Mouse (Mus musculus) ES-E14 (cell line): Measurements from ENCODE around the gene Reep1. TPM values are rescaled to one million over a fixed set of nuclear protein-coding genes. Genes with fewer than 3 reads are reported as not detected.

ENCODE experiments used
- DNase-seq: peaks from one replicate; pipeline ENCODE4 v3.0.0-alpha.2; 2013; ENCODE audit warnings: low read depth, low spot score
- H3K27ac ChIP-seq: 2 replicates; pipeline ENCODE4 v1.5.1; 2012; ENCODE audit warnings: low read depth, mild to moderate bottlenecking, low read length, moderate library complexity, mixed read lengths; ENCODE audit not compliant: poor library complexity, insufficient read depth, severe bottlenecking
- H3K36me3 ChIP-seq: 2 replicates; pipeline ENCODE4 v1.6.1; 2012; ENCODE audit warnings: mild to moderate bottlenecking, low read length, moderate library complexity, mixed read lengths; ENCODE audit not compliant: control insufficient read depth, poor library complexity, insufficient read depth, severe bottlenecking
- H3K4me1 ChIP-seq, 2 experiments: fragments of 150-350 bp in 1 of 2; sonication (generic) in 1 of 2; 2 replicates each; pipeline ENCODE4 v1.6.1; 2012; ENCODE audit warnings: low read length in 2 of 2, mild to moderate bottlenecking in 1 of 2, mixed read lengths in 1 of 2; ENCODE audit not compliant: control insufficient read depth in 2 of 2, insufficient read depth in 2 of 2, poor library complexity in 1 of 2
- H3K4me3 ChIP-seq, 2 experiments: fragments of 150-350 bp in 1 of 2; sonication (generic) in 1 of 2; 2 replicates each; pipeline ENCODE4 v1.5.1; 2012; ENCODE audit warnings: low read length in 2 of 2, low read depth in 1 of 2, mild to moderate bottlenecking in 1 of 2, mixed read lengths in 1 of 2; ENCODE audit not compliant: insufficient read depth in 1 of 2, poor library complexity in 1 of 2, severe bottlenecking in 1 of 2
- H3K9ac ChIP-seq: 2 replicates; pipeline ENCODE4 v1.6.1; 2012; ENCODE audit warnings: low read depth, mild to moderate bottlenecking, low read length, mixed read lengths; ENCODE audit not compliant: poor library complexity, insufficient read depth, severe bottlenecking
- H3K9me3 ChIP-seq: fragments of 150-350 bp; sonication (generic); 2 replicates; pipeline ENCODE4 v1.6.1; 2012; ENCODE audit warnings: low read depth, mild to moderate bottlenecking, low read length; ENCODE audit not compliant: control insufficient read depth, insufficient read depth
- CHD2 ChIP-seq: IDR thresholded peaks from 2 replicates; pipeline ENCODE4 v1.6.1; 2014; ENCODE audit warnings: mild to moderate bottlenecking, low read depth, low read length, inconsistent platforms
- HCFC1 ChIP-seq: IDR thresholded peaks from 2 replicates; pipeline ENCODE4 v1.6.1; 2012; ENCODE audit warnings: low read length, inconsistent platforms, borderline replicate concordance; ENCODE audit not compliant: insufficient read depth
- MAFK ChIP-seq: IDR thresholded peaks from 2 replicates; pipeline ENCODE4 v1.6.1; 2014; ENCODE audit warnings: mild to moderate bottlenecking, low read depth, low read length, inconsistent platforms; ENCODE audit not compliant: insufficient read depth
- ZC3H11A ChIP-seq: IDR thresholded peaks from 2 replicates; pipeline ENCODE4 v1.6.1; 2012; ENCODE audit warnings: low read depth, mild to moderate bottlenecking, inconsistent platforms, low read length, borderline replicate concordance
- ZNF384 ChIP-seq: IDR thresholded peaks from 2 replicates; pipeline ENCODE4 v1.6.1; 2012; ENCODE audit warnings: low read depth, low read length, inconsistent platforms
- in situ Hi-C, 2 experiments: fragments of 600-800 bp; cut with MboI; formaldehyde crosslinking; loops; one replicate each; pipeline ENCODE4 v1.15.1; 2025; ENCODE audit warnings: low sequenced_read_pairs in 2 of 2, inconsistent platforms in 1 of 2; ENCODE audit not compliant: unreplicated experiment in 2 of 2
- total RNA-seq: library from RNA; depleted of rRNA; stranded (reverse); fragments of 300-350 nt; gene quantifications from 2 replicates; pipeline ENCODE4 v1.2.3, GENCODE M21; 2012; rRNA removed

The Reep1 gene
- total RNA-seq = 6.9 and 8.9 TPM in 2 replicates

DNA sequence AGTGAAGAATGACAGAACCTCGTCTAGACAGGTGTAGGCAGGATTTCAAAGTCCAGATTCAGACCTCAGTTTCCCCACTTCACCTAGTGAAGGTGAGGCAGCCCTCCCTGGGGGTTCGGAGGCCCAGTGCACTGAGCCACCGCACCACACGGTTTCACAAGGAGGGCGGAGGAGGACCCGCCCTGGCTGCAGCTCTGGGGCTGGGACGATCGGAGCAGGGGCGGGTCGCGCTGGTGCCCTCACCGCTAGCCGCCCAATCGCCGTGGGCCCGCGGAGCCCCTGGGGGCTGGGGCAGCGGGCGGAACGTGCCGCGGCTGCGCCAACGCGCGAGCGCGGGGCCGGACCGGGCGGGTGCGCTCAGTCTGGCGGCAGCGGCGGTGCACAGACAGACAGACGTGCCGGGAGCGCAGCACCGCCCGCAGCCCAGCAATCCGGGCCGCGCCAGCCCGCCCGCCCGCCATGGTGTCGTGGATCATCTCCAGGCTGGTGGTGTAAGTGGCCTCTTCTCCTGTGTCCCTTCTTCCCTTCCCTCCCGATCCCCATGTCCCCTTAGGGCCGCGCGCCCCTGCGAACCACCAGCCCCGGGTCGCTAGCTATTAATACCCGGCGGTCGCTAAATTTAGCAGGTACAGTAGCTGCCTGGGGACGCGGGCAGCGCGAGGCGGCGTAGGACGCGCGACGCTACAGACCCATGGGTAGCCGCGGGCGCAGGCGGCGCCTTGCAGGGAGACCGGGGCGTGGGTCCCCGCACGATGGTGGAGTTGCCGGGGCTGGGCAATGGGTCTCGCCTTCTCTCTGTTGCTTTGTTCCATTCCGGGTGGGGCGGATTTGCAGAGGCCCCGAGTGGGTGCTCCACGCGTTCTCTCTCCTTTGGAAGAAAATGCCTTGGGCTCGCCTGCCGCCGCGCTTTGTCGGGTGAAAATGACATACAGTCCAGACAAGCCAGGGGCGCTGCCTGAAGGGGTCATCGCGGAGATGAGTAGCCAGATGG, at the start of gene Reep1:
Gene Reep1, plus strand, starts transcription at position 51 of the 991 bp plus-strand sequence.
- Histone ChIP-seq H3K36me3 (no peaks in the 10 kb centered on the region), H3K9me3 (no peaks in the 10 kb centered on the region), H3K9ac (peak within 1 kb of the TSS; percentile 76), H3K4me1 (no peaks in the 10 kb centered on the region), H3K4me3 (peak within 1 kb of the TSS; percentile 84 to 91), H3K27ac (no peak within 1 kb of the TSS)
- TF ChIP-seq CHD2 (no peak), HCFC1 (no peak), ZNF384 (no peak), ZC3H11A (no peak), MAFK (no peak)
- in situ Hi-C loops = no loop called here
- DNase-seq = peak; percentile 26

DNA sequence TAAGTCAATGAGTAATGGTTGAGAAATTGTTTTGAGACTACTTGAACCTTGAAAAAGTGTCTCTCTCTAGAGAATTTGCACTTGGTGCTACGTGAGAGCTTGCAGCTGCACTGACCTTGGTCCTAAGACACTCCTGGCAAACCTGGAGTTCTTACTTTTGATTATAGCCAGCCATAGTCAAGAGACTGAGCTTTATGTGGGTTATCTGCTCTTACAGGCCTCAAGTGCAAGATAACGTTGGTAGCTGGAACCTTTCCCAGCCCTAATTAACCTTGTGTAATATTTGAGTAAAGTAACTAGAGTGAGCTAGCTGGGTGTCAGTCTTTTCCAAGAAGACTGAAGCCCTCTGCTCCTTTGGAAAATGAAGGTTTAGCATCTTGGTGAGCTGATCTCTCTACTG, 49.1 kb upstream of the Reep1 start:
- no peaks in the 10 kb centered on the region for H3K4me1 ChIP-seq
- H3K9ac ChIP-seq = no peak overlapping the region
- TF ChIP-seq HCFC1 = no peak
- no peak for TF ChIP-seq CHD2
- TF ChIP-seq MAFK = no peak
- no peak for TF ChIP-seq ZNF384
- TF ChIP-seq ZC3H11A = no peak
- no peak overlapping the region for H3K27ac ChIP-seq
- DNase-seq = no peak
- no peaks in the 10 kb centered on the region for H3K36me3 ChIP-seq
- in situ Hi-C loops = no loop called here
- H3K4me3 ChIP-seq = no peak overlapping the region
- H3K9me3 ChIP-seq = no peaks in the 10 kb centered on the region

DNA sequence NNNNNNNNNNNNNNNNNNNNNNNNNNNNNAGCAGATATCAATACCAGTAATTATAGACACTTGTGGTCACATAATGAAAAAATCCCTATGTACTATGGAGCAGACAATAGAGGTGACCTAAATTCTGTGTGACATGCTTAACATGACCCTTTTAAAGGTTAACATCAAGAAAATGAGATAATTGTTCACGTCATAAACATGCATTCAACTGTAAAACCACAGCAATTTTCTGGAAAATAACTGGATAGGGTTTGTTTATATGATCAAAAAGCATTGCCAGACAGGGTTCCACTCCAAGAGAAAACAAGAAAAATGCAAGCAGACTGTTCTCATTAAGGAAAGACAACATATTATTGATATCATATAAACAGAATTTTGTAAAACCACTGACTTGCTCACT, 42.9 kb upstream of the Reep1 start:
- no peak for DNase-seq
- Histone ChIP-seq H3K4me1 (no peaks in the 10 kb centered on the region), H3K4me3 (no peak overlapping the region), H3K9ac (no peak overlapping the region), H3K36me3 (no peaks in the 10 kb centered on the region), H3K27ac (no peak overlapping the region), H3K9me3 (no peaks in the 10 kb centered on the region)
- TF ChIP-seq HCFC1 = no peak
- TF ChIP-seq ZC3H11A = no peak
- no peak for TF ChIP-seq MAFK
- TF ChIP-seq ZNF384 = no peak
- no peak for TF ChIP-seq CHD2
- in situ Hi-C loops = no loop called here

DNA sequence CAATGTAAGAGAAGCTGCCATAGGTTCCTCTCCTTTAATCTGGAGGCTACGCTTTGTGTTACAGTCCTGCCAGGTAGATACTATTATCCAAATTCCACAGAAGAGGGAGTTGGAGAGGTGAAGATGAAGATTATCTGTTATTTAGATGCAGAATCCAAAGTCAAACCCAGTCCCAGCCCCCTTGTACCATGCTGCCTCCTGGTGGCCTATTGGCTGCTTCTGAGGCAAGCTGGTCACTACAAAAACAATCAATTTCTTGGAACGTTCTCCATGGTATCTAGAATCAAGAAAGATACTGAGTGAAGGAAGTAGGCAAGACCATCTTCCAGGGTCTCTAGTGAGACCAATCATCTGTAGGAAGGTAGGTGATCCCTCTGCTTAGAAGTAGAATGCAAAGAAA, 34.2 kb upstream of the Reep1 start:
- H3K36me3 ChIP-seq = no peaks in the 10 kb centered on the region
- H3K27ac ChIP-seq = no peak overlapping the region
- no peaks in the 10 kb centered on the region for H3K4me1 ChIP-seq
- H3K9me3 ChIP-seq = no peaks in the 10 kb centered on the region
- TF ChIP-seq MAFK (no peak), HCFC1 (no peak), ZNF384 (no peak), ZC3H11A (no peak), CHD2 (no peak)
- in situ Hi-C loops = no loop called here
- H3K9ac ChIP-seq = no peak overlapping the region
- DNase-seq = peak; percentile 24
- no peak overlapping the region for H3K4me3 ChIP-seq

DNA sequence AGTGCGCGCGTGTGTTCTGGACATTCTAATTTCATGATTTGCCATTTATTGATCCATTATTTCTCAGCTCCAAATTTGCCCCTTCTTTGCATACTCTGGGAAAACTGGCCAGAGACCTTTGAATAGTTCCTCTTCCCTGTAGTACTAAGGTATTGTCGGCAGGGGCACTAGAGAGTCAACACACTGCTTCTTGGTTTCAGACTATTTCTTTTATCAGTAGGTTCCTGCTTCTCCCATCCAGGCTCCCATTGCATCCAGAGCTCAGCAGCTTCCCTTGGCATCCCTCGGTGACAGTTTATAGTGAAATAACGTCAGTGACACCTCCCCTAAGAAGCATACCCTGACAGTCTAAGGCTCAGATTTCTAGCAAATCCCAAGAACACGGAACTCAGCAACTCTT, 28.5 kb upstream of the Reep1 start:
- DNase-seq = peak; percentile 55
- Histone ChIP-seq H3K9ac (no peak overlapping the region), H3K36me3 (no peaks in the 10 kb centered on the region), H3K4me1 (no peaks in the 10 kb centered on the region), H3K27ac (no peak overlapping the region), H3K9me3 (no peaks in the 10 kb centered on the region), H3K4me3 (no peak overlapping the region)
- in situ Hi-C loops = no loop called here
- no peak for TF ChIP-seq ZNF384
- no peak for TF ChIP-seq CHD2
- TF ChIP-seq MAFK = no peak
- no peak for TF ChIP-seq ZC3H11A
- no peak for TF ChIP-seq HCFC1
